Mouse (Mus musculus): ENCODE data around the gene Dclre1c. TPM values are rescaled to one million over a fixed set of nuclear protein-coding genes. Genes with fewer than 3 reads are reported as not detected.
A peak's percentile ranks its signal among the peaks of the same experiment; 100 is the strongest.

The Dclre1c gene
- total and polyA plus RNA-seq, 2 experiments from 2014 or later = 6.8 to 8.5 TPM

DNA sequence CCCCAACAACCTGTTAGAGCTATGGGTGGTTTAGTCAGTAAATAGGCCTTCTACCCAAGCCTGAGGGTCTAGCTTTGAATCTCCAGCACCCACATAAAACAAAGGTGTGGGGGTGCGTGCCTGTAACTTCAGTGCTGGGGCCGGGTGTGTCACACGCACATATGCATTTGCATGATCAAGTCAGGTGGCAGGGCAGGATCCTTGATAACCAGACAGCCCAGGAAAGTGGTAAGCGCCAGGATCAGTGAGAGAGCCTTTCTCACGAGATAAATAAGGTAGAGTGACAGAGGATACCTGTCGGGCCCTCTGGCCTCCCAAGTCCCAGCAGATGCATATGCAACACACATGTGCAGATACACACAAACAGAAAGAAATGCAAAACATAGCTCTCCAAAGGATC, 75.6 kb downstream of the Dclre1c start:
- no peak for ATAC-seq
- H3K9me3 ChIP-seq (ENCODE audit: low read length) = no peaks in the 10 kb centered on the region
- DNase-seq (ENCODE audit: low spot score) = no peak
- H3K36me3 ChIP-seq (ENCODE audit: insufficient read depth, low read length) = peaks cover 49% of the 10 kb centered on the region
- H3K4me2 ChIP-seq (ENCODE audit: low read depth, low read length) = no peak overlapping the region
- no peak overlapping the region for H3K4me3 ChIP-seq (ENCODE audit: low read length)
- no peak overlapping the region for H3K27ac ChIP-seq
- no peak overlapping the region for H3K9ac ChIP-seq (replicated peaks; ENCODE audit: low read length)
- no peak for TF ChIP-seq CTCF (IDR thresholded peaks at IDR 0.05; ENCODE audit: low read depth)
- WGBS = 96% methylated on average over 6 of the region's 6 CpGs
- H3K27me3 ChIP-seq (ENCODE audit: insufficient read depth, low read length) = no peaks in the 10 kb centered on the region
- no peaks in the 10 kb centered on the region for H3K4me1 ChIP-seq (ENCODE audit: insufficient read depth, low read length)

DNA sequence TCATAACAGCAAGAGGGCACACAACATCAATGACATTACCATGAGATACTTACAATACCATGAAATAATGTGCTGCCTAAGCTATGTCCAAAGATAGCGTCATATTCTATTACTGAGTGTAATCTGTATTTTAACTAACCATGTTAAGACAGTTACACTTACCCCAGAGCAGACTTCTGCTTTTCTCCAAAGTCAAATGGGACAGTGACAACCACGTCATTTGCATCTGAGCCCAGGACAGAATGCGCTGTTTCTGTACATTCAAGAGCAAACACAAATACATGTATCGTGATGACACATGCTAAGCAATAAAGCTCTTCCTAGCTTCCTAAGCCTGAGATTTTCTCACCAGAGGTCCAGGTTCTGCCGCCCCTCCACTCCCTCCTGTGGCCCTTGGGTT, 77.0 kb downstream of the Dclre1c start:
- ATAC-seq (no peak), DNase-seq (ENCODE audit: low spot score) (no peak)
- no peak for TF ChIP-seq CTCF (IDR thresholded peaks at IDR 0.05; ENCODE audit: low read depth)
- peaks cover 41% of the 10 kb centered on the region for H3K36me3 ChIP-seq (ENCODE audit: insufficient read depth, low read length)
- no peak overlapping the region for H3K4me2 ChIP-seq (ENCODE audit: low read depth, low read length)
- WGBS = 96% methylated on average over 5 of the region's 5 CpGs
- H3K4me1 ChIP-seq (ENCODE audit: insufficient read depth, low read length) = no peaks in the 10 kb centered on the region
- H3K27me3 ChIP-seq (ENCODE audit: insufficient read depth, low read length) = no peaks in the 10 kb centered on the region
- no peak overlapping the region for H3K27ac ChIP-seq
- H3K9ac ChIP-seq (replicated peaks; ENCODE audit: low read length) = no peak overlapping the region
- no peaks in the 10 kb centered on the region for H3K9me3 ChIP-seq (ENCODE audit: low read length)
- H3K4me3 ChIP-seq (ENCODE audit: low read length) = no peak overlapping the region

DNA sequence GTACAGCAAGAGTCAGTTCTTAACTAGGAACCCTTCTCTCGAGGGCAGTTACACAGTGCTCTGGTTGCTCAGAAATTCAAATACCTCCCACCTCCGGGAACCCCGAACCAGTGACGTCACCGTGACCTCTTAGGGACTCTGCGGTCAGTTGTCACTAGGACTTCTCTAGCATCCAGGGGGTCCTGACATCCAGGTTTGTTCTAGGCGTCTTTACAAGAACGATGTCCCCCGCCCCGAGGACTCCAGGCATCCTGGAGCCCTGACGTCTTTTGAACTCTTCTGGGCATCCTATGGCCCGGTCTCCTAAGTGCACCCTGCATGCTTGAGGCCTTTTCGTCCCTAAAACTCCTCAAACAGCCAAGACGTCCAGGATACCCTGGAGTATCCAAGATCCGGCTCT, 88.1 kb downstream of the Dclre1c start:
- Histone ChIP-seq H3K4me3 (ENCODE audit: low read length) (peak overlapping the region; percentile 55), H3K4me1 (ENCODE audit: insufficient read depth, low read length) (peaks cover 8% of the 10 kb centered on the region; the same call in 1 of the 2 replicates), H3K27me3 (ENCODE audit: insufficient read depth, low read length) (no peaks in the 10 kb centered on the region), H3K9ac (replicated peaks; ENCODE audit: low read length) (peak overlapping the region; percentile 78), H3K4me2 (ENCODE audit: low read depth, low read length) (peak overlapping the region; percentile 88), H3K36me3 (ENCODE audit: insufficient read depth, low read length) (peaks cover 19% of the 10 kb centered on the region), H3K27ac (peak overlapping the region; percentile 93), H3K9me3 (ENCODE audit: low read length) (no peaks in the 10 kb centered on the region)
- DNase-seq (ENCODE audit: low spot score) (peak; percentile 37), ATAC-seq (no peak)
- under 1% methylated on average over 15 of the region's 15 CpGs for WGBS
- no peak for TF ChIP-seq CTCF (IDR thresholded peaks at IDR 0.05; ENCODE audit: low read depth)

DNA sequence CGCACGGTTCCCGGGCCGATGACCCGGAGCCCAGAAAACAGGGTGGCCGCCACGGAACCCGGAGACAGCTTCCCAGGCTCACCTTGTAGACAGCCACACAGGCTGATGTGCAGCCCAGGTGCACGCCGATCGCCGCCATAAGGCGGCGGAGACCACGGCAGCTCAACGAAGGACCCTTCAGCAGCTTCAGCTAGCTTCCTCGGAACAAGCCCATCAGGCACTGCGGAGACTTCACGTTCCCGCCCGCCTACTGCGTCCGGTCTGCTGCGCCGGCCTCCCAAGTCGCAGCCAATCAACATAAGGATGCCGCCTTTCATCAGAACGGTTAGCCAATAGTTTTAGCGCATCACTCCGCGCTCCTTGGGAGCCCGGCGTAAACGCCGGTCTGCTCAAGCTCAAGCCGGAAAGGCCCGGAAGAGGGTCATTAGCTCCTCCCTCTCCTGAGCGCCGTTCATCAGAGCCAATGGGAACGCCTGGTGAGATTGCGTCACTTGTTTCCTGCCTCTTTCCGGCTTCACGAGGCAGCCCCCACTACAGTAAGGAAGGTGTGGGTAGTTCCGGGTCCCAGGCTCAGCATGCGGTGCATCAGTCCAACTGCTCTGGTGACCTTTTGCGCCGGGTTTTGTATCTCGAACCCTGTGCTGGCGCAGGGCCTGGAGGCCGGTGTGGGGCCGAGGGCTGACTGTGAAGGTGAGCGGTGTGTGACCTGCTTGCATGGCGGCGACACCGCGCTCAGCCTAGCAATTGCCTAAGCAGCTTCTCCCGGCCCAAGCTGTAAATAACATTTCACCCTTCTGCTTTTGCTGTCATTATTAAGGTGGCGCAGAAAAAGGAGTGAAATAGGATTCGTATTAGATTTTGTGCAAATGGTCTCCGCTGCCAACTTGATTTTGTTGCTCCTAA, 88.9 kb downstream of the Dclre1c start, which contains the start of the genes Gm45902, Hspa14 and Cdnf:
Gm45902 (minus strand) TSS at position 239 of the 903 bp plus-strand sequence.
Hspa14 (minus strand) TSS at position 263 of the 903 bp plus-strand sequence.
Cdnf (plus strand) TSS at position 479 of the 903 bp plus-strand sequence.
- peak within 1 kb of the TSS; percentile 88 for H3K4me2 ChIP-seq (ENCODE audit: low read depth, low read length)
- DNase-seq (ENCODE audit: low spot score) (peak; percentile 99), ATAC-seq (peak; percentile 100)
- WGBS = under 1% methylated on average over 60 of the region's 60 CpGs
- H3K9me3 ChIP-seq (ENCODE audit: low read length) = no peaks in the 10 kb centered on the region
- peak within 1 kb of the TSS; percentile 78 for H3K9ac ChIP-seq (replicated peaks; ENCODE audit: low read length)
- no peaks in the 10 kb centered on the region for H3K27me3 ChIP-seq (ENCODE audit: insufficient read depth, low read length)
- peak; percentile 42; the same call in 1 of the 2 replicates for TF ChIP-seq CTCF (IDR thresholded peaks at IDR 0.05; ENCODE audit: low read depth)
- H3K36me3 ChIP-seq (ENCODE audit: insufficient read depth, low read length) = peaks cover 19% of the 10 kb centered on the region
- peak within 1 kb of the TSS; percentile 55 for H3K4me3 ChIP-seq (ENCODE audit: low read length)
- peak within 1 kb of the TSS; percentile 93 for H3K27ac ChIP-seq
- H3K4me1 ChIP-seq (ENCODE audit: insufficient read depth, low read length) = peaks cover 8% of the 10 kb centered on the region; the same call in 1 of the 2 replicates

Other genes with a start within 250 kb of the Dclre1c start
- gene Nmt2, start 139.9 kb upstream of the Dclre1c start, total RNA-seq (2014; rRNA removed) = 55.2 and 69.3 TPM in 2 replicates
- 104 and 106 TPM in 2 replicates for gene Nmt2, start 139.9 kb upstream of the Dclre1c start, polyA plus RNA-seq (2015; fragmentation: Nextera tagmentation; extraction: Ambion mirVana)
- gene Rpp38, start 91.5 kb upstream of the Dclre1c start, total RNA-seq (2014; rRNA removed) = 7.0 and 8.7 TPM in 2 replicates
- gene Rpp38, start 91.5 kb upstream of the Dclre1c start, polyA plus RNA-seq (2015; fragmentation: Nextera tagmentation; extraction: Ambion mirVana) = 7.1 and 8.6 TPM in 2 replicates
- gene Acbd7, start 88.0 kb upstream of the Dclre1c start, total RNA-seq (2014; rRNA removed) = 3.0 TPM in 1 of 2 replicates, not detected in the other
- gene Acbd7, start 88.0 kb upstream of the Dclre1c start, polyA plus RNA-seq (2015; fragmentation: Nextera tagmentation; extraction: Ambion mirVana) = 9.0 and 9.2 TPM in 2 replicates
- gene Olah, start 26.9 kb upstream of the Dclre1c start, total RNA-seq (2014; rRNA removed) = not detected in 2 replicates
- 0.20 TPM in 1 of 2 replicates, not detected in the other for gene Olah, start 26.9 kb upstream of the Dclre1c start, polyA plus RNA-seq (2015; fragmentation: Nextera tagmentation; extraction: Ambion mirVana)
- gene Meig1, start 1.5 kb upstream of the Dclre1c start, total RNA-seq (2014; rRNA removed) = 3.0 and 6.4 TPM in 2 replicates
- gene Meig1, start 1.5 kb upstream of the Dclre1c start, polyA plus RNA-seq (2015; fragmentation: Nextera tagmentation; extraction: Ambion mirVana) = 12.4 and 15.8 TPM in 2 replicates
- 5.4 and 6.2 TPM in 2 replicates for gene Suv39h2, start 50.9 kb downstream of the Dclre1c start, total RNA-seq (2014; rRNA removed)
- gene Suv39h2, start 50.9 kb downstream of the Dclre1c start, polyA plus RNA-seq (2015; fragmentation: Nextera tagmentation; extraction: Ambion mirVana) = 7.9 and 8.9 TPM in 2 replicates
- gene Gm45902, start 88.7 kb downstream of the Dclre1c start, total RNA-seq (2014; rRNA removed) = 8.8 and 10.6 TPM in 2 replicates
- 5.2 and 5.5 TPM in 2 replicates for gene Gm45902, start 88.7 kb downstream of the Dclre1c start, polyA plus RNA-seq (2015; fragmentation: Nextera tagmentation; extraction: Ambion mirVana)
- 40.3 and 61.0 TPM in 2 replicates for gene Hspa14, start 88.7 kb downstream of the Dclre1c start, total RNA-seq (2014; rRNA removed)
- gene Hspa14, start 88.7 kb downstream of the Dclre1c start, polyA plus RNA-seq (2015; fragmentation: Nextera tagmentation; extraction: Ambion mirVana) = 56.6 and 58.8 TPM in 2 replicates
- 0.32 and 1.1 TPM in 2 replicates for gene Cdnf, start 88.9 kb downstream of the Dclre1c start, total RNA-seq (2014; rRNA removed)
- gene Cdnf, start 88.9 kb downstream of the Dclre1c start, polyA plus RNA-seq (2015; fragmentation: Nextera tagmentation; extraction: Ambion mirVana) = 0.38 and 0.47 TPM in 2 replicates
- 34.0 and 41.3 TPM in 2 replicates for gene Fam107b, start 146.4 kb downstream of the Dclre1c start, total RNA-seq (2014; rRNA removed)
- 21.0 and 23.6 TPM in 2 replicates for gene Fam107b, start 146.4 kb downstream of the Dclre1c start, polyA plus RNA-seq (2015; fragmentation: Nextera tagmentation; extraction: Ambion mirVana)